Mouse (Mus musculus): ENCODE results near the gene Apol8. TPM values are rescaled to one million over a fixed set of nuclear protein-coding genes. Genes with fewer than 3 reads are reported as not detected.

Apol8 gene
- polyA plus RNA-seq, 1 experiment from 2014 or later: not detected

GRCm38 (mm10) chr15:77763702-77764101 is 6.9 kb upstream of the Apol8 start:
- Histone ChIP-seq H3K4me1 (replicated peaks; ENCODE audit: control insufficient read depth, insufficient read depth, low read length) (no peaks in the 10 kb centered on the region), H3K4me3 (ENCODE audit: low read depth, low read length) (no peak overlapping the region), H3K27ac (ENCODE audit: low read depth) (no peak overlapping the region), H3K27me3 (replicated peaks; ENCODE audit: control insufficient read depth, insufficient read depth, low read length) (no peaks in the 10 kb centered on the region), H3K9ac (ENCODE audit: low read length) (no peak overlapping the region), H3K36me3 (ENCODE audit: control insufficient read depth, insufficient read depth, low read length) (peaks cover 87% of the 10 kb centered on the region), H3K9me3 (ENCODE audit: control insufficient read depth, low read length) (no peaks in the 10 kb centered on the region), H3K4me2 (ENCODE audit: low read length) (no peak overlapping the region)
- ATAC-seq (replicated peaks; ENCODE audit: low FRiP score, low TSS enrichment, low read depth): no peak
- 75% methylated on average over 11 of the region's 11 CpGs for WGBS
- no peak for DNase-seq (ENCODE audit: low spot score)

GRCm38 (mm10) chr15:77763050-77763449 is 6.2 kb upstream of the Apol8 start:
- no peak overlapping the region for H3K9ac ChIP-seq (ENCODE audit: low read length)
- peaks cover 80% of the 10 kb centered on the region for H3K36me3 ChIP-seq (ENCODE audit: control insufficient read depth, insufficient read depth, low read length)
- no peak overlapping the region for H3K27ac ChIP-seq (ENCODE audit: low read depth)
- H3K4me3 ChIP-seq (ENCODE audit: low read depth, low read length): no peak overlapping the region
- ATAC-seq (replicated peaks; ENCODE audit: low FRiP score, low TSS enrichment, low read depth): no peak
- no peaks in the 10 kb centered on the region for H3K4me1 ChIP-seq (replicated peaks; ENCODE audit: control insufficient read depth, insufficient read depth, low read length)
- H3K9me3 ChIP-seq (ENCODE audit: control insufficient read depth, low read length): no peaks in the 10 kb centered on the region
- no peaks in the 10 kb centered on the region for H3K27me3 ChIP-seq (replicated peaks; ENCODE audit: control insufficient read depth, insufficient read depth, low read length)
- H3K4me2 ChIP-seq (ENCODE audit: low read length): no peak overlapping the region
- no peak for DNase-seq (ENCODE audit: low spot score)
- 90% methylated on average over 16 of the region's 16 CpGs for WGBS

GRCm38 (mm10) chr15:77761561-77762380 is 5.0 kb upstream of the Apol8 start:
- 77% methylated on average over 22 of the region's 22 CpGs for WGBS
- Histone ChIP-seq H3K4me2 (ENCODE audit: low read length) (no peak overlapping the region), H3K9me3 (ENCODE audit: control insufficient read depth, low read length) (no peaks in the 10 kb centered on the region), H3K36me3 (ENCODE audit: control insufficient read depth, insufficient read depth, low read length) (peaks cover 67% of the 10 kb centered on the region), H3K27ac (ENCODE audit: low read depth) (no peak overlapping the region), H3K4me3 (ENCODE audit: low read depth, low read length) (no peak overlapping the region), H3K9ac (ENCODE audit: low read length) (no peak overlapping the region), H3K27me3 (replicated peaks; ENCODE audit: control insufficient read depth, insufficient read depth, low read length) (no peaks in the 10 kb centered on the region), H3K4me1 (replicated peaks; ENCODE audit: control insufficient read depth, insufficient read depth, low read length) (no peaks in the 10 kb centered on the region)
- ATAC-seq (replicated peaks; ENCODE audit: low FRiP score, low TSS enrichment, low read depth) (no peak), DNase-seq (ENCODE audit: low spot score) (peak; percentile 71)

- Histone ChIP-seq H3K4me3 (ENCODE audit: low read depth, low read length) (no peak overlapping the region), H3K4me1 (replicated peaks; ENCODE audit: control insufficient read depth, insufficient read depth, low read length) (no peaks in the 10 kb centered on the region), H3K9ac (ENCODE audit: low read length) (no peak overlapping the region), H3K36me3 (ENCODE audit: control insufficient read depth, insufficient read depth, low read length) (peaks cover 61% of the 10 kb centered on the region), H3K4me2 (ENCODE audit: low read length) (no peak overlapping the region), H3K27ac (ENCODE audit: low read depth) (no peak overlapping the region), H3K9me3 (ENCODE audit: control insufficient read depth, low read length) (no peaks in the 10 kb centered on the region), H3K27me3 (replicated peaks; ENCODE audit: control insufficient read depth, insufficient read depth, low read length) (no peaks in the 10 kb centered on the region)
- no peak for ATAC-seq (replicated peaks; ENCODE audit: low FRiP score, low TSS enrichment, low read depth)
- DNase-seq (ENCODE audit: low spot score): no peak
- WGBS: 95% methylated on average over 7 of the region's 7 CpGs
Observed at GRCm38 (mm10) chr15:77761083-77761482, 4.3 kb upstream of the Apol8 start.

DNA sequence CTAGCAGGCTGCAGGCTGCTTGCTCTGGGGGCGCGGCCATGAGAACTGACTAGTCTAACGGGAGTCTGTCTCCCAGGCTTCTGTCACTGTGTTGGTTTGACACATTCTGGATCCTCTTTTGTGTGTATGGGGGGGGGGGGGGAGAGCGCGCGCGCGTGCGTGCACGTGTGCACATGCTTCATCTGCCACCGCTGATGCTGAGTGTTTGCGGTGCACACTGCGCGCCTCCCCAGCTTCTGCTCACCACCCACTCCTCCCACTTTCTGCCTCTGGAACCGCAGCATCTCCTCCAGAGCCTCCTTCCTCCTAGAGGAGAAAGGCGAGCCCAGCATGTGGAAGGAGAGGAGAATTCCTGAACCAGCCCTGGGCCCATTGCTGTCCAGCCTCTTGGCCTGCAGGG is 3.2 kb upstream of the Apol8 start:
- Histone ChIP-seq H3K4me1 (replicated peaks; ENCODE audit: control insufficient read depth, insufficient read depth, low read length) (no peaks in the 10 kb centered on the region), H3K4me3 (ENCODE audit: low read depth, low read length) (no peak overlapping the region), H3K4me2 (ENCODE audit: low read length) (no peak overlapping the region), H3K9ac (ENCODE audit: low read length) (no peak overlapping the region), H3K36me3 (ENCODE audit: control insufficient read depth, insufficient read depth, low read length) (peaks cover 50% of the 10 kb centered on the region), H3K9me3 (ENCODE audit: control insufficient read depth, low read length) (no peaks in the 10 kb centered on the region), H3K27ac (ENCODE audit: low read depth) (no peak overlapping the region), H3K27me3 (replicated peaks; ENCODE audit: control insufficient read depth, insufficient read depth, low read length) (no peaks in the 10 kb centered on the region)
- 92% methylated on average over 16 of the region's 16 CpGs for WGBS
- DNase-seq (ENCODE audit: low spot score): no peak
- no peak for ATAC-seq (replicated peaks; ENCODE audit: low FRiP score, low TSS enrichment, low read depth)

DNA sequence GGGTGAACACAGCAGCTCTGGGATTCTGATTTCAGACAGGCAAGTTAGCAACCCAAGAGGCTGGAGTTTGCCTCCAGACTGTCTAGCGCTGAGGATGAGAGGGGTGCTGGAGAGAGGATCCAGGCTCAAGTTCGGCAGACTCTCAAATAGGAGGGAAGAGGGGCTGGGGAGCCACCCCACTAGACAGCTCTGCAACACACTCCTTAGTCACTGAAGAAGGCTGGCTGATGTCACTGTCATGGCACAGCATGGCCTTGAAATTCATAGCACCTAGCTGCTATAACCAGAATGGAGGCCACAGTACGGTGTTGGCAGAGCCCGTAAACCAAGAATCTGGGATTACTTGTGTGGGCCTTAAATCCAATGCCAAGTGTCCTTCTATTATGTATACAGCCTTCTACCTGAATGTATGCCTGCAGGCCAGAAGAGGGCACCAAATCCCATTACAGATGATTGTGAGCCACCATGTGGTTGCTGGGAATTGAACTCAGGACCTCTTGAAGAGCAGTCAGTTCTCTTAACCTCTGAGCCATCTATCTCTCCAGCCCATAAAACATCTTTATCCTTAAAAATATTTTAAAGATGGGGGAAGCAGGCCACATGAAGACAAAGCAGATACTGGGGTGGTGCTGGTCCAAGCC is 903 bp upstream of the Apol8 start:
- Histone ChIP-seq H3K4me1 (replicated peaks; ENCODE audit: control insufficient read depth, insufficient read depth, low read length) (no peaks in the 10 kb centered on the region), H3K27me3 (replicated peaks; ENCODE audit: control insufficient read depth, insufficient read depth, low read length) (no peaks in the 10 kb centered on the region), H3K27ac (ENCODE audit: low read depth) (no peak overlapping the region), H3K9me3 (ENCODE audit: control insufficient read depth, low read length) (no peaks in the 10 kb centered on the region), H3K4me2 (ENCODE audit: low read length) (no peak overlapping the region), H3K36me3 (ENCODE audit: control insufficient read depth, insufficient read depth, low read length) (peaks cover 27% of the 10 kb centered on the region), H3K4me3 (ENCODE audit: low read depth, low read length) (no peak overlapping the region), H3K9ac (ENCODE audit: low read length) (no peak overlapping the region)
- ATAC-seq (replicated peaks; ENCODE audit: low FRiP score, low TSS enrichment, low read depth): no peak
- WGBS: 87% methylated on average over 4 of the region's 4 CpGs
- DNase-seq (ENCODE audit: low spot score): no peak

DNA sequence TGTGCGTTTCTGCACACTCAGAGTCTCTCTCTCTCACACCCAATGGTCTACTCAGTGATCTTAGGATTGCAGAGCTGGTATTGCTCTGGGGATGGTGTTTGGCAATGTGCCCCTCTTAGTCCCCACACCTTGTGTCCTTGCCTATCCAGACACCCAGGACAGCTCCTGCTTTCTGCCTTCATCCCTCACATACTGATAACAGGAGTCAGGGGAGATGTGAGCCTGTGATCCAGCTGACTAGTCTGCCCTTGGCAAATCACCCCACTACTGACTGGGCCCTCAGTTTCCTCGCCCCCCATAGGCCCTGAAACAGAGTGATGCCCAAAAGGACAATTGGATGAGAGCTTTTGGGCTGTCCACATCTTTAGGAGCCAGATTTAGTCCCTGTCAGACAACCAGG is 722 bp downstream of the Apol8 start:
- DNase-seq (ENCODE audit: low spot score): no peak
- no peaks in the 10 kb centered on the region for H3K9me3 ChIP-seq (ENCODE audit: control insufficient read depth, low read length)
- peaks cover 11% of the 10 kb centered on the region for H3K36me3 ChIP-seq (ENCODE audit: control insufficient read depth, insufficient read depth, low read length)
- no peaks in the 10 kb centered on the region for H3K27me3 ChIP-seq (replicated peaks; ENCODE audit: control insufficient read depth, insufficient read depth, low read length)
- H3K4me1 ChIP-seq (replicated peaks; ENCODE audit: control insufficient read depth, insufficient read depth, low read length): no peaks in the 10 kb centered on the region
- H3K9ac ChIP-seq (ENCODE audit: low read length): no peak overlapping the region
- ATAC-seq (replicated peaks; ENCODE audit: low FRiP score, low TSS enrichment, low read depth): no peak
- H3K4me3 ChIP-seq (ENCODE audit: low read depth, low read length): no peak overlapping the region
- H3K4me2 ChIP-seq (ENCODE audit: low read length): no peak overlapping the region
- 65% methylated on average over 2 of the region's 2 CpGs for WGBS
- H3K27ac ChIP-seq (ENCODE audit: low read depth): no peak overlapping the region

GRCm38 (mm10) chr15:77755132-77755531 is 1.7 kb downstream of the Apol8 start:
- no peaks in the 10 kb centered on the region for H3K9me3 ChIP-seq (ENCODE audit: control insufficient read depth, low read length)
- peaks cover 1% of the 10 kb centered on the region; the same call in 1 of the 2 replicates for H3K36me3 ChIP-seq (ENCODE audit: control insufficient read depth, insufficient read depth, low read length)
- no peak overlapping the region for H3K4me2 ChIP-seq (ENCODE audit: low read length)
- DNase-seq (ENCODE audit: low spot score) (no peak), ATAC-seq (replicated peaks; ENCODE audit: low FRiP score, low TSS enrichment, low read depth) (no peak)
- H3K27me3 ChIP-seq (replicated peaks; ENCODE audit: control insufficient read depth, insufficient read depth, low read length): no peaks in the 10 kb centered on the region
- H3K4me1 ChIP-seq (replicated peaks; ENCODE audit: control insufficient read depth, insufficient read depth, low read length): no peaks in the 10 kb centered on the region
- 37% methylated on average over 2 of the region's 2 CpGs for WGBS
- H3K9ac ChIP-seq (ENCODE audit: low read length): no peak overlapping the region
- H3K27ac ChIP-seq (ENCODE audit: low read depth): no peak overlapping the region
- no peak overlapping the region for H3K4me3 ChIP-seq (ENCODE audit: low read depth, low read length)

DNA sequence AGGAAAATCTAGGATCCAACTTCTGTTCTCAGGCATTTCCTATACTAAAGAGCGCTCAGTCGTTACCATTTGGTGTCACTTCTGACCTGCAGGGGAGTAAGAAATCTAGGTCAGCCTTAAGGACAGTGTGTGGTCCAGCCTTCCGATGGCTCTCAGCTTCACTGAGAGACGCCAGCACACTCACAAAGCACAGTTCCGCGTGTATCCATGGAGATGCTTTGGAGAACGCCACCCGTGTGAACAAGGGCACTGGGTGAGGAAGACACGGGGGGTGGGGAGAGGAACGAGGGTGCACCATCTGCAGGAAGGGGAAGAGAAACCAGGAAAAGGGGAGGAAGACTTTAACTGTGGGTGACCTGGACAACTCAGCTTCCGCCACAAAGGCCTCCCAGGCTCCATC is 4.4 kb downstream of the Apol8 start:
- ATAC-seq (replicated peaks; ENCODE audit: low FRiP score, low TSS enrichment, low read depth): no peak
- 56% methylated on average over 11 of the region's 11 CpGs for WGBS
- no peak overlapping the region for H3K4me2 ChIP-seq (ENCODE audit: low read length)

More for the DNA sequence above, 4.4 kb downstream of the Apol8 start:
- no peak overlapping the region for H3K4me3 ChIP-seq (ENCODE audit: low read depth, low read length)
- no peaks in the 10 kb centered on the region for H3K36me3 ChIP-seq (ENCODE audit: control insufficient read depth, insufficient read depth, low read length)
- H3K9me3 ChIP-seq (ENCODE audit: control insufficient read depth, low read length): no peaks in the 10 kb centered on the region
- H3K27me3 ChIP-seq (replicated peaks; ENCODE audit: control insufficient read depth, insufficient read depth, low read length): no peaks in the 10 kb centered on the region
- no peak for DNase-seq (ENCODE audit: low spot score)
- H3K9ac ChIP-seq (ENCODE audit: low read length): no peak overlapping the region
- no peak overlapping the region for H3K27ac ChIP-seq (ENCODE audit: low read depth)
- no peaks in the 10 kb centered on the region for H3K4me1 ChIP-seq (replicated peaks; ENCODE audit: control insufficient read depth, insufficient read depth, low read length)
